Mouse (Mus musculus): Measurements from ENCODE around the gene Farsb.
"Not testable (repeated sequence)": the region's sequence is repeated elsewhere in the genome, so short reads cannot be mapped to it uniquely, and the experiment has no call there.

The Farsb gene

GRCm38 (mm10) chr1:78488752-78489492 lies at the start of gene Farsb:
Farsb (minus strand) TSS chr1:78488897.
- DNase-seq (ENCODE audit: low spot score): peak; percentile 91

- no peak for DNase-seq (ENCODE audit: low spot score)
Observed at GRCm38 (mm10) chr1:78538396-78538795, 49.7 kb upstream of the Farsb start.

GRCm38 (mm10) chr1:78537494-78538010 lies 48.9 kb upstream of the Farsb start:
- peak; percentile 86 for DNase-seq (ENCODE audit: low spot score)

GRCm38 (mm10) chr1:78536310-78537164 lies 47.8 kb upstream of the Farsb start:
- peak; percentile 74 for DNase-seq (ENCODE audit: low spot score)

DNA sequence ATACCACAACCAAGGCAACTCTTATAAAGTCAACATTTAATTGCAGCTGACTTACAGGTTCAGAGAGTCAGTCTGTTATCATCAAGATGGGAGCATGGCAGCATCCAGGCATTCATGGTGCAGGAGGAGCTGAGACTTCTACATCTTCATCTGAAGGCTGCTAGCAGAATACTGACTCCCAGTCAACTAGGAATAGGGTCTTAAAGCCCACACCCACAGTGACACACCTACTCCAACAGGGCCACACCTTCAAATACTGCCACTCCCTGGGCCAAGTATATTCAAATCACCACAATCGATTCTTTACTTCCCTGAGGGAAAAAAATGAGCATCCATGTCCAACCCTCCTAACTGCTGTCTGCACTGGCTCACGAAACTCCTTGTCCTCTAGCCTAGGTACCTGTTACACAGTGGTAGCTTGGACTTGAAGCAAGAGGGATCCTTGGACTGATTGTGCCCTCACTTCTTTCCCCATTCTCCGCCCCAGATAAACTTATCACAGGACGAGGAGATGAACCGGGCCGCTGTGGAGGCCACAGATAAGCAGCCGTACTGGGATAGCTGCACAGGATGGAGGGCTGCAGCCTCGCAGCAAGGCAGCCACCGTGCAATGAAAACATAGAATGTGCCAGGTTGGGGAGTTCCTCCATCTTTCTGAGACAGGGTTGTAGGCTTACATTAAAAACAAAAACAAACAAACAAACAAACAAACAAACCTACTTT lies 45.9 kb upstream of the Farsb start:
- DNase-seq (ENCODE audit: low spot score): no peak

DNA sequence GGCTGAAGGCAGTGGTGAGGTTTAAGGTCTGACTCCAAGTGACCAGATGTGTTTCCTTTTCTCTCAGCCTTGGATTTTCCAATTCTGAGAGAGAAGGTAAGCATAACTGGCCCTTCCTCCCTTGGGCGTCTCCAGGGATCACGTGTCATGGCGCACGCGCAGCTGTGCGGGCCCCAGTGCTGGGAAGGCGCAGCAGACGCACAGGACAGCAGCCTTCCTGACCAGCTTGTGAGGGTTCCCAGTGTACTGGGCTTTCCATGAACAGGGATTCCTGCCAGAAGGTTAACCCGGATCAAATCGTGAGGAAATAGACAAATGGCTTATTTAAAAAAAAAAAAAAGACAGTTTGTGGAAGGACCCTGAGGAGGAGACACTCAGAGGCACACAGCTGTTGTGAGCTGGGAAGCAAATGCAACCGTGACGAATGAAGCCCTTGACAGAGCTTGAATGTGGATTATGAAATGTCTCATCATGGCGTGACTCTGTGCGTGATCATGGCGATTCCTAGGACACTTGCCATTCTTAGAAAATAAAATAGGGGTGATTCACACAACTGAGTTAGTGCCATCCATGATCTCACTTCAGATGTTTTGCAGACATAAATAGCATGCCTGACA lies 43.6 kb upstream of the Farsb start:
- DNase-seq (ENCODE audit: low spot score): no peak

GRCm38 (mm10) chr1:78530500-78531215 lies 42.0 kb upstream of the Farsb start:
- no peak for DNase-seq (ENCODE audit: low spot score)

DNA sequence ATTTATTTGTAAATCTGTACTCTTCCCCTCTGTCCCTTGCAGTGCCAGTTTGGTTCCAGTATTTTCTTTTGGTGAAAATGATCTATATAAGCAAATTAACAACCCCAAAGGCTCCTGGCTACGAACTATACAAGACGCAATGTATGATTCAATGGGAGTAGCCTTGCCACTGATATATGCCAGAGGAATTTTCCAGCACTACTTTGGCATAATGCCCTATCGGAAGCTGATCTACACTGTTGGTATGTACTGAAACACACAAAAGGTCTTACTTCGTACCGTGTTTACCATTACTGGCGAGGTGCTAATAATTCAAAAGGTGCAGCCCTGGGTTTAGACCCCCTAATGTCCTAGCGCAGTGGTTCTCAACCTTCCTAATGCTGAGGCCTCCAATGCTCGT lies 40.3 kb upstream of the Farsb start:
- no peak for DNase-seq (ENCODE audit: low spot score)

DNA sequence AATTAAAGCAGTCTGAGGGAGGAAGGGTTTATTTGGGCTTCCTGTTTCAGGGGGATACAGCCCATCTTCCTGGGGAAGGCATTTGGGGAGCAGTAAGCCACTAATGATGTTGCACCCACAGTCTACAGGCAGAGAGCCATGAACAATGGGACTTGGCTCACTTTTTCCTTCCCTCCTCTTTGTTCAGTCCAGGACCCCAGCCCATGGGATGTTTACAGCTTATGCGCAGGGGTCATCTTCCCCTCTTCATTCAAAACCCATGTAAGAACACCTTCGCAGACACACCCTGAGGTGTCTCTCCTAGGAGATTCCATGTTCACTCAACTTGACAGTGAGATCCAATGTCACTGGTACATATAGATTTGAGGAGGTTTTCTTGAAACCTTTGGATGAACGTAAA lies 39.7 kb upstream of the Farsb start:
- DNase-seq (ENCODE audit: low spot score): no peak

GRCm38 (mm10) chr1:78525189-78525886 lies 36.6 kb upstream of the Farsb start:
- peak; percentile 43 for DNase-seq (ENCODE audit: low spot score)

GRCm38 (mm10) chr1:78518907-78519306 lies 30.2 kb upstream of the Farsb start:
- DNase-seq (ENCODE audit: low spot score): no peak

DNA sequence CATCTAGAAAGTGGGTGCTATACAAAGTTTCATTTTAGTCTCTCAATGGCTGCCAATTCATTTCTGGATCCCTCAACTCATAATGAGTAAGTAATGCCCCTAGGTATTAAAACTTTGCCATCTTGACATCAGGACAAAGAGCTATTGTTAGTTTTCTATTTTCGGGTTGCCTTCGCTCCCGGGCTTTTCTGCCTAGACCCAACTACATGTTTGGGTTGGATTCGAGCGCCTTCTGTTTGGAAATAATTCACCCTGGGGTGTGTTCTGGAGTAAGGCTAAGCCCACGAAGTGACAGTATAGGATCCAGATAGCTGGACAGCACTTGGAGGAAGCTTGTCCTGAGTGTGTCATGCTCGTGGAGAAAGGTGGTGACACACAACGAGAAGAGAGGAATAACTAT lies 24.1 kb upstream of the Farsb start:
- DNase-seq (ENCODE audit: low spot score): no peak

DNA sequence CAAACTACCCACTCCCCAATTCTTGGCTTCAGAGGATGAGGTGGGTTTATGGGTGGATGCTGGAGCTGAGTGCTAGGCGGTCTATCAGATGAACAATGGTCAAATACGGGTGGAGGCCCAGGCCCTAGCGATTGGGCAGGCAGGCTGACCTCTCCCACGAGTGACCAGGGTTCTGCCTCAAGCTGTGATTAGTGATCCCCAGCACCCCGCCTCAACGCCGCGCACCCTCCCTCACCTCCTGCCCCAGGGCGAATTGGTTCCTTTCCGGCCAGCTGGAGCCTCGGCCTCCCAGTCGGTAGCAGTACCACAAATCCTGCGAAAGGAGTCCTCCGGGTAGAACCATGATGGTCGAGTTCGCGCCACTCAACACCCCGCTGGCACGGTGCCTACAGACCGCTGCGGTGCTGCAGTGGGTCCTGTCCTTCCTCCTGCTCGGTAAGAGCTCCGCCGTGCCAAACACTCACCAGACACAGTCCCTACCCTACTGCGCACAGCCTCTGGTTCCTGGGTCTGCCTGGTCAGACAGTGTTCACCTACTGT lies 23.0 kb upstream of the Farsb start, which contains the start of gene BC035947:
TSS of gene BC035947 (minus strand) at position 538 of the 540 bp plus-strand sequence.
- DNase-seq (ENCODE audit: low spot score): no peak

DNA sequence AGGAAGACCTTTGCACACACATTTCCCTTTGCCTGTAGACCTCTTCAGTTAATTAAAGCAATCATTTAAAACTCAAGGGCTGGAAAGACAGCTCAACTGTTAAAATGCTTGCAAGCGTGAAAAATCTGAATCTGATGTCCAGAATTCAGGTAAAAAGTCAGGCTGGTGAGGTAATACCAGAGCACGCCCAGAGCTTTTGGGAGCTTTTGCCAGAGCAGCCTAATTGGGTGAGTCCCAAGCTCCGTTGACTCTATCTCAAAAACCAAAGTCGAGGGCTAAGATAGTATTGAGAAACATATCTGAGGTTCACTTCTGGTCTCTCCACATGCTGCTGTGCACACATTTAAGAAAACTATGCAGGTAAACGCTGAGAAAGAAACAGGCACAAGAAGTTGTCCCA lies 22.2 kb upstream of the Farsb start, which contains the start of gene Mogat1:
TSS of gene Mogat1 (plus strand) at position 130 of the 400 bp plus-strand sequence.
- DNase-seq (ENCODE audit: low spot score): no peak

- no peak for DNase-seq (ENCODE audit: low spot score)
Observed at GRCm38 (mm10) chr1:78507137-78507536, 18.4 kb upstream of the Farsb start.

- no peak for DNase-seq (ENCODE audit: low spot score)
Observed at GRCm38 (mm10) chr1:78502527-78502926, 13.8 kb upstream of the Farsb start.

DNA sequence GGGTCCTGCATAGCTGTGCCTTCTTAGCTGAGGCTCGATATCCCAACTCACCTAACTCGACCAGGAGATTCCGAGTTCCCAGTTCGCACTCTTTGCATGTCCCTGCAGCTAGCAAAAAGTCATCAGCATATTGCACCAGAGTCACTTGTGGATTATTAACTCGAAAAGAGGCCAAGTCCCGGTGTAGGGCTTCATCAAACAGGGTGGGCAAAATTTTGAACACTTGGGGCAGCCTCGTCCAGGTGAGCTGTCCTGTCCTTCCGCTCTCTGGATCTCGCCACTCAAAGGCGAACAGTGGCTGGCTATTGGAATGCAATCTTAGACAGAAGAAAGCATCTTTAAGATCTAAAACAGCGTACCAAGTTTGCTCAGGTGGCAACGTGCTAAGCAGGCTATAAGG lies 13.2 kb upstream of the Farsb start:
- not testable (repeated sequence) for DNase-seq (ENCODE audit: low spot score)

- no peak for DNase-seq (ENCODE audit: low spot score)
Observed at GRCm38 (mm10) chr1:78501036-78501435, 12.3 kb upstream of the Farsb start.

DNA sequence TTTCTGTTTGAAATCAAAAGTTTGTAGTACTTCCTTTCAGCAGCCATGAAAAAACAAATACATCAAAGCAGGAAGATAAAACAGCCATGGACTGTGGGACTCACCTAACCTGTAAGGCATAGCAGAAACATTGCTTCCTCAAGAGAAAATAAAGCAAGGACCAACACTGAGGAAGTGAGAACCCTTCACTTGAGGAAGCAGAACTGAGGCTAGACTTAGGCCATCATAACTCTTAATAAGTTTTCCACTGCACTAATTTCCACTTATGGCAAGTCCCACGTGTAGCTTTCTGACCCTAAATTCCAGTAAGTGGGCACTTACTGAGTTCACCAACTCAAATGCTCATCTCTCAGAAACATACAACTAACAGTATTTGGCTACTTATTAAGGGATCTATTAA lies 1.4 kb upstream of the Farsb start:
- DNase-seq (ENCODE audit: low spot score): no peak

DNA sequence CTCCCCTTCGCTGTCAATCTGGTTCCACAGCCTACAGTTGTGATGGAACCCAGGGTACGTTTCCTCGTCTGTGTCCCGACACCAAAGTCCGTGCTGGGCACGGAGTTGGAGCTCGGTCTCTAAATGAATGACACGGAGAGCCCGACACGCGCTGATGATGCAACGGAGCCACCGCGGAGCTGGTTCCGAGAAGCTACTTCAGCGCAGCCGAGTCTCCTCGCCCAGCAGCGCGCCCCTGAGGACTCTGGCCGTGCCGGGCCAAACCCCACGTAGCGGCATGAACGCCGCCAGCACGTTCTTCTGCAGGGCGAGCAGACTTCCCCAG lies 308 bp downstream of the Farsb start:
- DNase-seq (ENCODE audit: low spot score): no peak
